Mouse (Mus musculus): ENCODE results near the gene Olfr60.

GRCm38 (mm10) chr7:140376231-140376630 lies 14.8 kb upstream of the Olfr60 start, which contains the start of gene Olfr530:
- TF ChIP-seq CTCF (IDR thresholded peaks at IDR 0.05; ENCODE audit: insufficient read depth, low read depth, low read length) (no peak), POLR2A (IDR thresholded peaks at IDR 0.05; ENCODE audit: insufficient read depth, low read depth, low read length) (no peak)

All from olfactory bulb, adult 2 months (tissue).